Mouse (Mus musculus) CH12.LX (cell line): ENCODE results near the gene Fbl.

ENCODE experiments used
- CHD2 ChIP-seq: IDR thresholded peaks from 2 replicates; pipeline ENCODE4 v1.6.1; 2011; ENCODE audit warnings: low read length, improper control_type of control experiment
- CTCF ChIP-seq, 2 experiments: IDR thresholded peaks in 1 of 2; conservative IDR thresholded peaks in 1 of 2; 2 replicates each; pipeline ENCODE4 v1.5.1; 2011 to 2012; ENCODE audit warnings: low read depth in 2 of 2, low read length in 2 of 2, improper control_type of control experiment in 1 of 2, inconsistent platforms in 1 of 2, mild to moderate bottlenecking in 1 of 2, moderate library complexity in 1 of 2
- EP300 ChIP-seq: IDR thresholded peaks from 2 replicates; pipeline ENCODE4 v1.6.1; 2011; ENCODE audit warnings: low read length, improper control_type of control experiment
- HCFC1 ChIP-seq: IDR thresholded peaks from 2 replicates; pipeline ENCODE4 v1.6.1; 2012; ENCODE audit warnings: low read depth, mild to moderate bottlenecking, inconsistent platforms, low read length, improper control_type of control experiment
- JUN ChIP-seq: IDR thresholded peaks from 2 replicates; pipeline ENCODE4 v1.6.1; 2011; ENCODE audit warnings: low read depth, mild to moderate bottlenecking, low read length, improper control_type of control experiment, moderate library complexity; ENCODE audit not compliant: insufficient read depth
- MAX ChIP-seq: IDR thresholded peaks from 2 replicates; pipeline ENCODE4 v1.6.1; 2011; ENCODE audit warnings: low read length, improper control_type of control experiment
- NRF1 ChIP-seq: IDR thresholded peaks from 2 replicates; pipeline ENCODE4 v1.6.1; 2014; ENCODE audit warnings: low read depth, mild to moderate bottlenecking, inconsistent platforms, low read length, improper control_type of control experiment, moderate library complexity
- POLR2A ChIP-seq: IDR thresholded peaks from 2 replicates; pipeline ENCODE4 v1.6.1; 2011; ENCODE audit warnings: low read depth, mild to moderate bottlenecking, improper control_type of control experiment, low read length
- RAD21 ChIP-seq: IDR thresholded peaks from 2 replicates; pipeline ENCODE4 v1.6.1; 2011; ENCODE audit warnings: low read depth, mild to moderate bottlenecking, low read length, improper control_type of control experiment, moderate library complexity
- USF1 ChIP-seq: IDR thresholded peaks from 2 replicates; pipeline ENCODE4 v1.6.1; 2014; ENCODE audit warnings: low read depth, mild to moderate bottlenecking, inconsistent platforms, low read length, improper control_type of control experiment
- USF2 ChIP-seq: conservative IDR thresholded peaks from 2 replicates; pipeline ENCODE4 v1.6.1; 2011; ENCODE audit warnings: low read depth, low read length, improper control_type of control experiment

DNA sequence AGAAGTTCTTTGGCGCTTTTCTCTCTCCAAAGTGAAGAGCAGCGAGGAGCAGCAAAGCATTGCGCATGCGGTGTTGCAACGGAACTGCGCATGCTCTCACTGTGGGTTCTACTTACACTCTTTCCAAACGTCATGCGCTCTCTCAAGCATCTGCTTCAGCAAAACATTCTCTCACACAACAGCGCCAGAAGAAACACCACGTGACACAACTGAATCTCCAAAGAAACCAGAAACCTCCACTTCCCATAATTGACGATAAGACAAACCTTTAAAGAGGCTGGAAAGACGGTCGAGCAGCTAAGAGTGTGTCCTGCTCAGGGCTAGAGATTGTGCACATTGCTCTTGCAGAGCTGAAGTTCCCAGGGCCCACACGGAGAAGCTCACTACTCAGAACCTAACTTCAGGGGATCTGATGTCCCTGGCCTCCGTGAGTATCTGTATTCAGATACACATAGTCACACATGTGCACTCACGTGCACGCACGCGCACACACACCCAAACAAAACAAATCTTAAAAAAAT, 39.5 kb downstream of the Fbl start:
- TF ChIP-seq USF2: peak; percentile 78
- no peak for TF ChIP-seq CTCF (conservative IDR thresholded peaks at IDR 0.05 in 1 of 2, IDR thresholded peaks at IDR 0.05 in 1 of 2; ENCODE audit: low read depth in 2 of 2, low read length in 2 of 2)
- 0 out of 2 replicates have a peak, but pooled peaks have one; percentile 34 for TF ChIP-seq EP300
- no peak for TF ChIP-seq JUN
- TF ChIP-seq POLR2A: peak; percentile 74
- peak; percentile 91 for TF ChIP-seq NRF1
- no peak for TF ChIP-seq RAD21
- no peak for TF ChIP-seq CHD2
- peak; percentile 82 for TF ChIP-seq USF1
- TF ChIP-seq HCFC1: peak; percentile 6; the same call in 1 of the 2 replicates
- TF ChIP-seq MAX: peak; percentile 97
